Mouse (Mus musculus) heart, postnatal 14 days (tissue): Measurements from ENCODE around the gene Ttll10. TPM values are rescaled to one million over a fixed set of nuclear protein-coding genes. Genes with fewer than 3 reads are reported as not detected.

Source experiments
- DNase-seq, 2 experiments: peaks; one replicate each; pipeline ENCODE4 v3.0.0; 2021 to 2022
- intact Hi-C: fragments of 180-260 bp; cut with DNase I; formaldehyde crosslinking; loops from one replicate; pipeline ENCODE4 v1.15.1; 2025
- total RNA-seq, 2 experiments: library from RNA; stranded (reverse); gene quantifications; 2 replicates each; pipeline ENCODE4 v1.2.3; 2021

Ttll10 gene
- total RNA-seq, 2 experiments from 2014 or later = not detected

DNA sequence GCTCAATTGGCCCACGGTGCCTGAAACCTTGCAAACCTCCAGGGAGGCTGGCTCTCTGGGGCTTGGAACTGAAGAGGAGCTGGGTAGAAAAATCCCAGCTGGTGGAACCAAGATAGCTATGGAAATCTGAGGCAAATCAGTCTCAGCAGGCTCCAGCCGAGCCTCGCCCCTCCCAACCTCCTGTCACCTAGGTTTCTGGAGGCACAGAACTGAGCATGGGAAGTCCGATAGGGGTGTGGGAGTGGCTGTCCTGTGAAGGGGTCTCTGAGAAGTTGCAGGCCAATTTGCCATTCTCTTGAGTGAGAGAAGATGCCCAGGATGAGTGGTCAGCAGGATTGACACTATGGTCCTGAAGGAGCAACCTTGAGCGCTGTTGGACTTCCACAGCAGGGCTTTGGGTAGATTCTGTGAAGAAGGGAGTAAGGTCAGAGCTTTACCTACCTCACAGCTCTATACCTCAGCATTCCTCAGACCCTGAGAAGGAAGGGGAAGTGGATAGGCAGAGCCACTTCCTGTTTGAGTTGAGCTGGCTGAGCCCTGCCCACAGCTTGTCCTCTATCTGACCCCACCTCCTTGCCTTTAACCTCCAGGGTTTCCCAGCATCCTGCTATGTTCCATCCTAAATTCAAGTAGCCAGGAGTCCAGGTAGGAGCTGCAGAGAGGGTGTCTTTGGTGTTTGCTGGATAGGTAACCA lies 8.2 kb upstream of the Ttll10 start:
- intact Hi-C loops = no loop called here

DNA sequence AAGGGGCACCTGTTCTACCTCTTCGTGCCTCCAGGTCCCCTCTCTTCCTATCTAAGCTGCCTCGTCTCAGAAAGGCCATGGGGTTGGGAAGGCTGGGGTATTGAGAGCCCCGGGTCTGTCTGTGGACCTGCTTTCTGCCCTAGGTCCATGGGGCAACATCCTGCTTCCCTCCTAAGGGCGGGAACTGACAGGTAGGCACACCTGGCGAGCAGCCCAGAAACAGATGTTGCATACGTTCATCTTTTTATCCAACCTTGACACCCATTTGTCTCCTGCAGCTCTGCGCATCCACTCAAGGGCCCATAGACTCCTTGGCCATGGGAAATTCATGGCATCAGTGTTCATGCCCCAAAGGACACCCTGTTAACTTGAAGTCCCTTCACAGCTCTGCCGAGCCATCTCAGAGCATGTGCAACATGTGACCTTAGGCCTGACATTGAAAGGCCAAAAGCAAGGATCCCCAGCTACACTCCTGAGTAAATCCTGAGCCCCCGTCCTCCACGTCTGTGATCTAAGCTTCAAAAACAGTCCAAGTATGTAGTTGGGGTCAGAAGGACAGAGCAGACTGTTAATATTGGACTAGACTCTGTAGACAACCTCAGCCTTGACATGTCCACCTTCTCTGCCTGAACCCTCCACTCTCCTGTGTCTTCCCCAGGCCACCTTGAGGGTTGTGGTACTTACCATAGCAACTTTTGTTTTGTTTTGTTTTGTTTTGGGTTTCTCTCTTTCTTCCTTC lies 6.1 kb upstream of the Ttll10 start:
- intact Hi-C loops = no loop called here
- DNase-seq = no peak

More for the DNA sequence above, 8.2 kb upstream of the Ttll10 start:
- DNase-seq = no peak

DNA sequence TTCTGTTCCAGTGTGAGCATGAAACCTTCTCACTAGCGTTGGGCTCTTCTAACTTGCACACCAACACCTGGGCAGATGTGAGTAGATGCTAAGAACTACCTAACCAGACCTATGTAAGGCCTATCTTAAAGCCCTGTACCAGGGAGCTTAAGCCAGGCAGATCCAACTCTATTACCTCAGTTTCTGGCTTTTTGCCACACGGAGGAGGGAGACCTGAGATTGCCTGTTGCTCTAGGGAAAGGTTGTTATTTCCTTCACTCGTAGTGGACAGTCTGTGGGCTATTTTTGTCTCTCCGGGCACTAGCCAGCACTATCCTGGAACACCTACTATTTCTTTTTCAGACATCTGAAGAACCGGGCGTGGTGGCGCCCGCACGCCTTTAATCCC lies 5.3 kb upstream of the Ttll10 start:
- intact Hi-C loops = no loop called here
- peak in 1 of 2 experiments; percentile 15 for DNase-seq

DNA sequence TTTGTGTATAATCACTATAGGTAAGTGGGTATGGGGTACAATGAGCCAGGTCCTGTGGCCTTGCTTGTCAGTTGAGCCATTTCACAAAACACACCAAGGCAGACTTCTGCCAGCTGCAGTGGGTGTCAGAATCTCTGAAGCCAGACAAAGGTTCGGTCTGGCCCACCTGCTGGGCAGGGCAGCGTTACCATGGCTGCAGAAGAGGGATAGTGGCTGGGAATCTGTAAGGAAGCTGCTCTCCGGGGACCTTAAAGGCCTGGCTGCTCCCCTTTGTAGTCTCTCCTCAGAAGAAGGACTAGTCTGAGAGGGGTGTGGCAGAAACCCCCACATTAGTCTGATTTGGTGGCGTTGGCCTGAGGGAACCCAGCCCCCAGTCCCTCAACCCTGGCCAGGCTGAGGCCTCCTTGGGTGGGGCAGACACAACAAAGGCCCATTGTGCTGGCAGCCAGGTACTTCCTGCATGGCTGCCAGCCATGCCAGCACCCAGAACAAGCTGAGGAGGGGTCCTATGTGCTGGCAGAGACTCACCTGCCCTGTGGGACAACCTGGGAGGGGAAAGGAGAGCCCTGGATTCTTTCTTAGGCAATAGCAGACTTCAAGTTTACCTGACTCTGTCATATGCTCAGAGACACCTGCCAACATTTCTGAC lies 4.8 kb upstream of the Ttll10 start:
- intact Hi-C loops = no loop called here
- DNase-seq = no peak

DNA sequence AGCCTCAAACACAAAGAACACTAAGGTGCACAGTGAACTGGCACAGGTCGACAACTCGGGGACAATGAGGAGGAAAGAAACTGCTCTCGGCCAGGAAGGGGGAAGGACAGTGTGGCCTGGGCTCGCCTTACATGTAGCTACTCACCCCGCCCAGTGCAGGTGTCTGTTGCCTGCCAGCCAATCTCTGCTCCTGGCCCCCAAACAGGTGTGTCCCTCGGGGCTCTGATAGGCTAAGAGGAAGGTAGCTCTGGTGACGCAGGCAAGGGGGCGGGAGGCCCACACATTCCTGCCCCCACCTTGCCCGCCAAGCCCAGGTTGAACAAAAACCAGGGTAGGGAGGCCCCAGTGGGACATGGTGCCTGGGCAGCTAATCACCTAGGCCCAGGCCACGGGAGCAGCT lies 499 bp upstream of the Ttll10 start:
- no peak for DNase-seq
- intact Hi-C loops = no loop called here

DNA sequence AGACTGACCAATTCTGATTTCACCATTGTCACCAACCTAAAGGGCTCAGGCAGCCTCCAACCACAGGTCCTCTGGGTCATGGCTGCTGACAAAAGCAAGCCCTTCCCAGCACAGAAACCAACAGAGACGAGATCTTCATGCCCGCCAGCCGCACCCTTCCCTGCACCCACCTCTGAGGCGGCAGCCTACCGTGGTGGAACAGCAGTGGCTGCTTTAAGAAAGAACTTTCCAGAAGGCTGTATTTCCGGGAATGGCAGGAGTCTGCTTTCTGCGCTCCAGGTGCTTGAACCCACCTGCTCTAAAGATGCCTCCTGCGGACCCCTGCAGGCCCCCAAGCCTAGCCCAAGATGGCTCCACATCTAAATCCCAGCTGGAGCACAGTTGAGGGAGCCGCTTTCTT lies 388 bp downstream of the Ttll10 start:
- intact Hi-C loops = no loop called here
- DNase-seq = no peak

DNA sequence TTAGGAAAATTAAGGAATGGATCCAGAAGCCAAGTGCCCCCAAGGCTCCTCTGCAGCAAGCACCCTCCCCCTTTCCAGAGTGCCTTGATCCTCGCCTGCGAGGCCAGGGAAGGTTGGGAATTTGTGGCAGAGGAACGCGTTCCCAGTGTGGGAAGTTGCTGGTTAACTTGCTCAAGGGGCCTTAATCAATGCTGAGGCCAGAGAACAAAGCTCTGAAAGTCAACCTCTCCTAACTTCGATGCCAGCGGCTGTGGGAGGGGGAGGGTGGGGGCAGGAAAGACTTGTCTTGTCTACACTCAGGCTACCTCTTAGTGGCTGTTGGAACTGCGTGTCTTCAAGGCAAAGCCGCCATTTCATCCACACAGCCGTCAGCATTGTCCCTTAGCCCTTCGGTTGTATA lies 1.5 kb downstream of the Ttll10 start:
- intact Hi-C loops = no loop called here
- no peak for DNase-seq

DNA sequence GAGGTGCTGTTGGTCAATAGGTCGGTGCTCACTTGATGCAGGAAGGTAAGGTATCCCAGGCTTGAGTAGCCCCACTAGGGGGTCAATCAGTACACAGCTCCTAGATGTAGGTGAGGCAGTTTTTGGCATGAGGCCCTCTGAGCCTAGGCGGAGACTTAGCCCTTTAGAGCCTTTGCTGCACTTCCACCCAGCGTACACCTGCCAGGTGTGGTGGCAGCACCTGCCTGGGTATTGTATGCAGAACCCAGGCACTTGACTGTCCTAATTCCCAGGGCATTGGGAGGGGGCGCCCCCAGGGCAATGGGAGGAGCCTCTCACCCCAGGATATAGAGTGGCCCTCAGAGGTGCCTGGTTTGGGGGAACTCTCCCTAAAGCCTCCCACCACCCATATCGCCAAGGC lies 4.0 kb downstream of the Ttll10 start:
- intact Hi-C loops = no loop called here
- DNase-seq = no peak

DNA sequence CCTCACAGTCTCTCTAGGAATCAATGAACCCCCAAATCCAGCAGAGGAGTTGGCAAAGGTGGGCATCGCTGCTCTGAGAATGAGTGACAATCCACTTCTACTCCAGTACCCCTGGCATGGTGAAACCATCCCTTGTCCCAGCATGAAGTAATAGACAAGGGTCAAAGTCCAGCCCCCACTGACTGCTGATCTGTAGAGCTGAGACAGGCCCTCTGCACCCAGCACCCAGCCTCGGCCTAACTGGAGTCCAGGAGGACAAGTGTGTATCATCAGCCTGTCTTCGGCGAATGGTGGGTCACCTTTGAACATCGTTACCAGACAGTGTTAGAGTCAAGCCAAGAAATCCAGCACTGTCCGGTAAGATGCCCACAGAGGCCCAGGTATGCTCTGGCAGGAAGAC lies 4.6 kb downstream of the Ttll10 start:
- intact Hi-C loops = no loop called here
- no peak for DNase-seq

DNA sequence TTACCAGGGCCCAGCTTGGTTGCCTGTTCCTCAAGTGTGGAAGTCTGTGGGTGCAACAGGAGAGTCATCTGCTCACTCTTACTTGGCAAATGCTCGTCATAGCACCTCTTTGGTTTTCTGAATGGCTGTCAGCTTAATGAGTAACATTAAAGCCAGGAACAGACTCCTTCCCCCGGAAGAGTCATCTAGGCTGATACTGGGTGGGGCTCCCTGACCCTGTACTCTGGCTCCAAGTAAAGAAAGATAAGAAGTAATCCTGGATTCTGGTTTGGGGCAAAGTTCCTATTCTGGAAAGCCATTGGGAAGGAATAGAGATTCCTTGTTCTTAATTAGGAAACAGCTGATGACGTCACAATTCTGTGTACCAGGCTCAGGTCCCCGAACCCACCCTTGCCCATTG lies 5.1 kb downstream of the Ttll10 start:
- no peak for DNase-seq
- intact Hi-C loops = no loop called here

DNA sequence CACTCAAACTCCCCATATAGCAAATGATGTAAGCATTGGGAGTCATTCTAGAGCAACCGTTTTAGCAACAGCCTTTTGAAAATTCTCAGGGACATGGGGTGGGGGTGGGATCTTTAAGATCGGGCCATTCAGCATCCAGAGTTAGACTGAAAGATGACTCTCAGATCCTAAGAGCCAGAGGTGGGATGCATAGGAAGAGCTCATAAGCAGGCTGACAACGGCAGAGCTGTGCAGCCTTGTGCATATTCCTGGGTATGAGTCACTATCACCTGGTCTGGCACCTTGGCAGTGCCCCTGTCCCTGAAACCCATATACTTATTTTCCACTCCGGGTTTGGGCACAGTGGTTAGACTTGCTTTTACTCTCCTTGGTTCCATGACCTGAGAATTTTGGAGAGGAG lies 6.1 kb downstream of the Ttll10 start:
- intact Hi-C loops = no loop called here
- no peak for DNase-seq

DNA sequence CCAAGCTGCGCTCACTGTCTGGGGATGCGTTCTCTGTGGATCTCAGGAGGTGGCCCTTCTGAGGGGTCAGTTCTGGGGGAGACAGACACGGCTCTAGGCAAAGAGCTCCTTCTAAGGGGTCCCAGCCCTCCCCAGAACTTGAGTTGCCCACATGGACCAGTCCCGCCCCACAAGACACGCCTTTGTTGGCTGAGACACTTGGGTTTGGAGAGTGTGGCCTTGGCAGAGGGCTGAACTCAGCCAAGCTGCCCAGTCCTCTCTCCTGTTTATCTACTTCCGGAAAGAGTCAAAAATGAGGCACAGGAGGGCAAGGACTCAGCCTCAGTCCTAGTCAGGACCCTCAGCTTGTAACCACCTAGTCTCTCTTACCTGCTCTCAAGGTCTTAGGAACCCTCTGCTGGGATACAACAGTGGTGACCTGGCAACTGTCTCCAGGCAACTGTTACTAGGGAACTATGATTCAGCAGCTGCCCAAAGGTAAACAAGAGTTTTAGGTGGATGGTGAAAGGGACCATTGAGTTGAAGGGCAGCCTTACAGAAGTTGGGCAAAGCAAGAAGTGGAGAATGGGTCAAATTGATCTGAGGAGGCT lies 8.7 kb downstream of the Ttll10 start:
- intact Hi-C loops = no loop called here
- peak in 1 of 2 experiments; percentile 18 for DNase-seq

DNA sequence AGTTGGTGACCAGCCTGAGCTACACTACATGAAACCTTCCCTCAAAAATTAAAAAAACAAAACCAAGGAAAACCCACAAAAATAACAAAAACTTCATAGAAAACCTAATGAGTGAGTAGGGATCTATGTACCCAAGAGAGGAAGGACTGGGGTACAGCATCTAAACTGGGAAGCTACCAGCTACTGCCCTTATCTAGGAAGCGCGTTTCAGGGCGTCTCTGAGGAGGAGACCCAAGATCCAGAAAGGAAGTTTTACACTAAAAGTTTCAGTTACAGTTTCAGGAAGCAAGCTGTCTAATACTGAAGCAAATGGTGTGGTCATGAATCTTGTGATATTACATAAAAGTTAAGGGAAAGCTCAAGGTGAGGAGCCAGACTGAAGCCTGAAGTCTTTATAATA lies 9.4 kb downstream of the Ttll10 start:
- DNase-seq = no peak
- intact Hi-C loops = no loop called here

DNA sequence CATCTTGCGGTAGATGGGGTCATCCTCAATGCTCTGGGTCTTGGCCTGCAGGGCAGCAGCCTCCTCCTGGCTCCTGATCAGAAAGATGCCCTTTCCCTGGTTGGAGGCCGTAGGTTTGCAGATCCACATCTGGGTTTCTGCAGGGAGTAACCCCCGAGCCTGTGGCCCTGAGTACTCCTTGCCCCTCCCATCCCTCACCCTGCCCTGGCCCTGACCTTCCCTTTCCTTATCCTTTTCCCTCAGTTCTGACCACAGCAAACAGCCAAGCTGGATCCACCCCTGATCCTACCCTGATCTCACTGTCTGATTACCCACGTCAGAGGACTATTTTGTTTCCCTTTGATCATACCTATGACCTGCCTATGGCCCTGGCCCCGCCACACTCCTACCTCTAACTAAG lies 14.5 kb downstream of the Ttll10 start:
- DNase-seq = no peak
- intact Hi-C loops = no loop called here

DNA sequence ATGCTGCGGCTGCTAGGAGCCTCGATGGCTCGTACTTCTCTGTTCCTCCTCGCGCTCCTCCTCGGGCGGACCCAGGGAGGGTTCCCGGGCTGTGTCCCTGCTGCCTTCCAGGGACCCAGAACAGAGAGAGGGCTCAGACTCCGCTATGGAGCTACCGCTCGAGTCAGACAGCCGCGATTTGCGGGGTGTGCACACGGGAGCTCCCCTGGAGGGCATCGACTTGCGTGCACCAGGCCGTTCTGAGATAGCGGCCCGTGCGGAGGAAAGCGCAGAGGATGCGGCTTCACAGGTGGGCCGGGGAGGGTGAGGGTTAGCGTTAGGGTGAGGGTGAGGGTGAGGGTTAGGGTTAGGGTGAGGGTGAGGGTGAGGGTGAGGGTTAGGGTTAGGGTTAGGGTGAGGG lies 24.3 kb downstream of the Ttll10 start:
- DNase-seq = no peak
- intact Hi-C loops = loop anchor here (5.0 kb wide), 2 partner anchors 73 to 77 kb away; partner anchors contain the start of gene C1qtnf12

DNA sequence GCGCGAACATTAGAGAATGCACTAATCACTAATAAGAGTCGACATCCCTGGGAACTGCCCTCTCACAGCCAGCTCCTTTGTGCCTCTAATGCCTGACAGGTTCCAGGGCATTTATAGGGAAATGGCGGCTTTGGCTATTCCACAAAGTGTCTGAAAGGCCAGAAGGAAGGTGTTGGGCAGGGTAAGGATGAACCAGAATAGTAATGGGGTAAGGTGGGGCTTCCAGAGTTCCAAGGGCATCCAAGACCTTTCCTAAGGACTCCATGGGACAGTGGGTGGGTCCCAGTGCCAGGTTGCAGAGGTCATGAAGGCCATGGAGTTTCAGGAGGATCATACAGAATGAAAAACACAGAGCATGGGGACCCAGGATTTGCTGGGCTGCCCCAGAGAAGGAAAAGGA lies 24.9 kb downstream of the Ttll10 start:
- intact Hi-C loops = loop anchor here (5.0 kb wide), 2 partner anchors 72 to 78 kb away; partner anchors contain the start of gene C1qtnf12
- no peak for DNase-seq

DNA sequence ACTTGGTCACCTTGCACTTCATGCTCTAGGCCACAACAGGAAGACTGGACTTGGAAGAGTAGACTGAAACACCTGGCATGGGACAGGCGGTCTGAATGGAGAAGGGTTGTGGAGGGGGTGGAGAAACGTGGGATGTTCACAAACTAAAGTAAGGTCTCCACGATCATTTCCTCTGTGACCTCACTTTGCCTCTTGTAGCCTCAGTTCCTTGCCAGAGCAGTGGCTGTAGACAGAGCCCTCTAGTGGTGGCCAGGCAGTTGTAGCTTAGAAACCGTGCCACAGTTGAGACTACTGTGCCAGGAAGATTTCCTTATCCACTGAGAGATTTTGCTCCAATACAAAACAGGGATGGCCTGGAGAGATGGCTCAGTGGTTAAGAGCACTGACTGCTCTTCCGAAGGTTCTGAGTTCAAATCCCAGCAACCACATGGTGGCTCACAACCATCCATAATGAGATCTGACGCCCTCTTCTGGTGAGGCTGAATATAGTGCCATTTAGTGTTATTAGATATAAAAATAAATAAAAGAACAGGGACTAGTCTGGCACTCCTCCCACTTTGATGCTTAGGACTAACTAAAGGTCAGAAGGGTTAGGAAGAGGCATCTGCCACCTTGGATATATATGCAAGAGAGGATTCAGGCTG lies 25.6 kb downstream of the Ttll10 start:
- intact Hi-C loops = loop anchor here (2.0 to 5.0 kb wide), 3 partner anchors 41 to 79 kb away; partner anchors contain the start of genes B3galt6, C1qtnf12 and Sdf4
- peak; percentile 46 to 69 for DNase-seq

DNA sequence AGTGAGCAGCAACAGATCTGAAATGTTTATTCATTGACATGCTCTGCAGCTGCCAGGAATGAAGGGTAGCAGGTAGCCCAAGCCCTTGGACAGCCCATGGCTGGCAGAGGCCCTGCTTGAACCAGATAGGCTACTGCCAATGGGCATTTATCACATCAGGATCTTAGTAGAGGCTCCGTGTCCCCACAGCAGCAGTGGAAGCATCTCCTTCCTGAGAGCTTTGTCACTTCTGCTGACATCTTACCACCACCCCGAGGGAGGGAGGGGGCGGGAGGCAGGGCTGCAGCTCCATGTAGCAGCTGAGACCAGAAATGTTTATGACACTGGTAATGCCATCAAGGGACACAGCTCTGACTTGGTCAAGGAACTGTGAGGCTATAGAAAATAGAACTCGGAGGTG lies 26.4 kb downstream of the Ttll10 start:
- intact Hi-C loops = loop anchor here (2.0 to 5.0 kb wide), 3 partner anchors 40 to 79 kb away; partner anchors contain the start of genes B3galt6, C1qtnf12 and Sdf4

DNA sequence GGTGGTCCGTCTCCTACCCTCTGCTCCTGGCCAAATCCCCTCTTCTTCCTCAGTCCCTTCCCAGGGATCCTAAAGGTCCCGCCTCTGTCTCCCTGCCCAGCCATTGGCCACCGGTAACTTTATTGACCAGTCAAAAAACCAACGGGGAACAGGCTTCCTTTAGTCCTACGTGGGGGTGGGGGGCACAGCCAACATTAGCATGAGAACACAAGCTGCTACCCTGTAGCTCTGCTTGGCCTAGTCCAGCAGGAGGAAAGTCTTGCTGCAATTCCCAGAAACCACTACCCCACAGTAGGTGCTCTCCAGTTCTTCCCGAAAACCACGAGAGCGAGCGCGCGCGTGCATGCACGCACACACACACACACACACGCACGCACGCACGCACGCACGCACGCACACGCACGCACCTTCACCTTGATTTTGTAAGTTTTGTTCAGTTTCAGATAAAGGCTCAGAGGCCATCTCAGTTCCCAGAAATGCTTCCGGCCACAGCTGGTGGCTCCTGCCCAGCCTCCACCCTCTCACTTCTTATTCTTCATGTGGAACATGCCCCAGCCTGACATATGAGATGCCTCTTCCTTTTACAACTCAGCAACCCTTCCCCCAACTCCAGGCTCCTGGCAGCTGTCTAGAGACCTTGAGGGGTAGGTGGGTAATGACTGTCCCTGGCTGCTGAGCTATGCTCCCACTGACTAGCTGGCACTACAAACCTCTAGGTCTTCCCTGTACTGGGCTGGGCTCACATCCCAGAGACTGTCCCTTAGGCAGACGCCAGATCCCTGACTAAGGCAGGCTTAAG lies 27.4 kb downstream of the Ttll10 start:
- intact Hi-C loops = loop anchor here (2.0 to 5.0 kb wide), 3 partner anchors 39 to 81 kb away; partner anchors contain the start of genes B3galt6, C1qtnf12 and Sdf4
- DNase-seq = peak; percentile 76 to 80

More for the DNA sequence above, 26.4 kb downstream of the Ttll10 start:
- DNase-seq = no peak

DNA sequence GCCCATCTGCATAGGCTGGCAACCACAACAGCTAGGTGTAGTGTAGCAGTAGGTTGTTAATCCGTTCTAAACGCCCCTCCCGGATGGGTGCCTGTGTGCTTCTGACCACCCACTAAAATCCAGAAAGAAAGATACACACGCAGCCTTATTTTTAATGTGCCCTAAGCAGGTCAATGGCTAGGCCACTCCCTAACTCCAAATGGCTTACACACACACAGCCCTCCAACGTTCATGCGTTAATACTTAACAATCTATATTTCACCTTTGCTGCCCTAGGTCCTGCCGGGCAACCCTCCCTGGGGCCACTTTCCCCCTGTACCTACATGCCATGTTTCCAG lies 28.0 kb downstream of the Ttll10 start:
- intact Hi-C loops = loop anchor here (5.0 kb wide), 2 partner anchors 69 to 81 kb away; partner anchors contain the start of gene C1qtnf12
- no peak for DNase-seq
